In the genomic region with DNA sequence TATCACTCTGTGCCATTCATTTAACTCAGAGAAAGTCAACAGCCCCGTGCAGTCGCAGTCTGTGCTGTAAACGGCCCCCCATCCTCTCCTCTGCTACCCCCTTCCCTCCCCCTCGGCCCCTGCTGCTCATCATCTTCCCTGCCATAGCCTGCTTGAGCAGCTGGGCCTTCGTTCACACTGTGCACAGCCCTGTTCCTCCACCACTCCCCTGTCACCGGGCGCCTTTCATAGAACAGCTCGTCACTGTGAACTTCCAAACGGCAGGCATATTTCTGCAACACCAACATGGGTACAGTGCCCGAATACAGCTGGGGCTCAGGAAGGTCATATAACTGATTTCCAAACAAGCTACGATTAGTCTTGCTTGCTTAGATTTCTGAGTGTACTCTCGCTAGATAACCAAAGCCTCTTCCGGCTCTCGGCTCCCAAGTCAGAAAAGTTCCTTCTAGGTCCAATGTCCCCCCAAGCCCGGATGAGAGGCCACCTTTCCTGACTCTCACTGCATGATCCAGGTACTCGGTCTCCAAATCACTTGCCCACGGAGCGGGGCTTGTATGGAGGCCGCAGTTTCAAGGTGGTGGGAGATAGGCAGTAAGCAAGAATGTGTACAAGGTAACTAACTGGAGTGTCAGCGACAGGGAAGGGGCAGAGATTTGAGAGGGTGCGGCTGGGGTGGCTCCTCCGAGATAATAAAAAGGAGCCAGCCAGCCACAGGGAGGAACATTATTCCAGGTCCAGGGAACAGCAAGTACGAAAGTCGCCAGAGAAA, we compare ENCODE assay signal across 8 mouse cellular contexts.
DNase-seq lines count a peak whose midpoint lies in the region; ATAC-seq and TF ChIP-seq lines count a peak whose summit lies in the region.
"Had no signal": no experiment of that assay in that cellular context is flagged by ENCODE, and none has a peak within 500 bp of the region (broad histone marks: within the 10 kb centered on the region; RNA-seq: fewer than 3 reads in every experiment).

No protein-coding gene starts in this region.

- DNase-seq in stomach, postnatal 0 days (ENCODE audit: low spot score): peak; percentile 27
- DNase-seq in thymus, postnatal 0 days (ENCODE audit: low spot score): no peak
- DNase-seq in urinary bladder, postnatal 14 days (ENCODE audit: low spot score): no peak

- no peak for ATAC-seq in megakaryocyte, adult 5-6 weeks (ENCODE audit: poor library complexity, severe bottlenecking)
- ATAC-seq in forebrain, embryonic 15.5 days (replicated peaks): peak; percentile 18; the same call in 1 of the 2 replicates
- ATAC-seq in liver, embryonic 12.5 days: no peak
- peak; percentile 25; the same call in 1 of the 2 replicates for ATAC-seq in stomach, postnatal 0 days (ENCODE audit: low FRiP score, low TSS enrichment)
- ATAC-seq: inflammation-experienced regulatory T-cells, adult 6 months had no signal

- peak overlapping the region; percentile 23; the same call in 1 of the 2 replicates for H3K9ac ChIP-seq in forebrain, embryonic 15.5 days (replicated peaks)
- no peak overlapping the region for H3K9ac ChIP-seq in liver, embryonic 12.5 days
- H3K9ac ChIP-seq in stomach, postnatal 0 days (ENCODE audit: low read length): no peak overlapping the region

- peak overlapping the region; percentile 80 for H3K4me3 ChIP-seq in megakaryocyte, embryonic 14.5 days (replicated peaks)
- H3K4me3 ChIP-seq in forebrain, embryonic 15.5 days: peak overlapping the region; percentile 33
- H3K4me3 ChIP-seq in liver, embryonic 12.5 days: no peak overlapping the region
- peak overlapping the region; percentile 16; the same call in 1 of the 2 replicates for H3K4me3 ChIP-seq in stomach, postnatal 0 days (ENCODE audit: low read depth, low read length)

- peak overlapping the region; percentile 53 for H3K4me2 ChIP-seq in forebrain, embryonic 15.5 days (replicated peaks)
- H3K4me2 ChIP-seq in liver, embryonic 12.5 days: peak overlapping the region; percentile 48
- H3K4me2 ChIP-seq in stomach, postnatal 0 days (replicated peaks; ENCODE audit: low read depth): peak overlapping the region; percentile 52

- no peak overlapping the region for H3K27ac ChIP-seq in forebrain, embryonic 15.5 days (replicated peaks)
- H3K27ac ChIP-seq in liver, embryonic 12.5 days: no peak overlapping the region
- H3K27ac ChIP-seq in stomach, postnatal 0 days (replicated peaks): no peak overlapping the region

- no peaks in the 10 kb centered on the region for H3K9me3 ChIP-seq in megakaryocyte, embryonic 14.5 days
- no peaks in the 10 kb centered on the region for H3K9me3 ChIP-seq in forebrain, embryonic 15.5 days
- no peaks in the 10 kb centered on the region for H3K9me3 ChIP-seq in liver, embryonic 12.5 days (replicated peaks)
- H3K9me3 ChIP-seq in stomach, postnatal 0 days (ENCODE audit: control insufficient read depth, low read length): no peaks in the 10 kb centered on the region

- H3K27me3 ChIP-seq in megakaryocyte, embryonic 14.5 days (replicated peaks): peaks cover 70% of the 10 kb centered on the region
- H3K27me3 ChIP-seq in forebrain, embryonic 15.5 days: peaks cover 19% of the 10 kb centered on the region; the same call in 1 of the 2 replicates
- peaks cover 50% of the 10 kb centered on the region for H3K27me3 ChIP-seq in liver, embryonic 12.5 days (replicated peaks)
- no peaks in the 10 kb centered on the region for H3K27me3 ChIP-seq in stomach, postnatal 0 days (ENCODE audit: control insufficient read depth, insufficient read depth, low read length)

- 31% methylated on average over 24 of the region's 24 CpGs for WGBS in forebrain, embryonic 15.5 days
- WGBS in liver, embryonic 12.5 days (ENCODE audit: insufficient replicate concordance): 45% methylated on average over 24 of the region's 24 CpGs
- WGBS in stomach, postnatal 0 days: 50% methylated on average over 24 of the region's 24 CpGs

- TF ChIP-seq EP300 in stomach, postnatal 0 days (optimal IDR thresholded peaks at IDR 0.05): no peak

- no peak for TF ChIP-seq CTCF in stomach, postnatal 0 days (IDR thresholded peaks at IDR 0.05; ENCODE audit: low read depth)

- H3K36me3 ChIP-seq in megakaryocyte, embryonic 14.5 days (replicated peaks; ENCODE audit: low read length): no peaks in the 10 kb centered on the region
- no peaks in the 10 kb centered on the region for H3K36me3 ChIP-seq in forebrain, embryonic 15.5 days
- no peaks in the 10 kb centered on the region for H3K36me3 ChIP-seq in liver, embryonic 12.5 days
- H3K36me3 ChIP-seq in stomach, postnatal 0 days (ENCODE audit: control insufficient read depth, insufficient read depth, low read length): no peaks in the 10 kb centered on the region

- H3K4me1 ChIP-seq in megakaryocyte, embryonic 14.5 days: peaks cover 27% of the 10 kb centered on the region
- peaks cover 45% of the 10 kb centered on the region for H3K4me1 ChIP-seq in forebrain, embryonic 15.5 days
- H3K4me1 ChIP-seq in liver, embryonic 12.5 days: peaks cover 25% of the 10 kb centered on the region; the same call in 1 of the 2 replicates
- H3K4me1 ChIP-seq in stomach, postnatal 0 days (replicated peaks; ENCODE audit: control insufficient read depth, insufficient read depth): peaks cover 14% of the 10 kb centered on the region; the same call in 1 of the 2 replicates

Comparison
In these comparisons a context has a peak if more than half of its experiments do, and no peak if none do; other contexts are left out.
1. ATAC-seq: peak in forebrain, embryonic 15.5 days (single experiment) and stomach, postnatal 0 days (single experiment); none in megakaryocyte, adult 5-6 weeks (single experiment) and liver, embryonic 12.5 days (single experiment).
2. Peak in every context shown above with its lines, with median percentiles within 50 percentile points of each other: H3K4me2 ChIP-seq.